Mouse (Mus musculus) heart, postnatal 25 days (tissue): ENCODE measurements around the gene Fmn2. TPM values are rescaled to one million over a fixed set of nuclear protein-coding genes. Genes with fewer than 3 reads are reported as not detected.

Experiments
- DNase-seq: peaks from one replicate; pipeline ENCODE4 v3.0.0; 2022; ENCODE audit warnings: low spot score
- intact Hi-C: fragments of 180-260 bp; cut with DNase I; formaldehyde crosslinking; loops from one replicate; pipeline ENCODE4 v1.15.1; 2025
- total RNA-seq, 2 experiments: library from RNA; stranded (reverse); gene quantifications; 2 replicates each; pipeline ENCODE4 v1.2.3; 2021

The Fmn2 gene
- total RNA-seq, 2 experiments from 2014 or later: 0.25 to 0.31 TPM

DNA sequence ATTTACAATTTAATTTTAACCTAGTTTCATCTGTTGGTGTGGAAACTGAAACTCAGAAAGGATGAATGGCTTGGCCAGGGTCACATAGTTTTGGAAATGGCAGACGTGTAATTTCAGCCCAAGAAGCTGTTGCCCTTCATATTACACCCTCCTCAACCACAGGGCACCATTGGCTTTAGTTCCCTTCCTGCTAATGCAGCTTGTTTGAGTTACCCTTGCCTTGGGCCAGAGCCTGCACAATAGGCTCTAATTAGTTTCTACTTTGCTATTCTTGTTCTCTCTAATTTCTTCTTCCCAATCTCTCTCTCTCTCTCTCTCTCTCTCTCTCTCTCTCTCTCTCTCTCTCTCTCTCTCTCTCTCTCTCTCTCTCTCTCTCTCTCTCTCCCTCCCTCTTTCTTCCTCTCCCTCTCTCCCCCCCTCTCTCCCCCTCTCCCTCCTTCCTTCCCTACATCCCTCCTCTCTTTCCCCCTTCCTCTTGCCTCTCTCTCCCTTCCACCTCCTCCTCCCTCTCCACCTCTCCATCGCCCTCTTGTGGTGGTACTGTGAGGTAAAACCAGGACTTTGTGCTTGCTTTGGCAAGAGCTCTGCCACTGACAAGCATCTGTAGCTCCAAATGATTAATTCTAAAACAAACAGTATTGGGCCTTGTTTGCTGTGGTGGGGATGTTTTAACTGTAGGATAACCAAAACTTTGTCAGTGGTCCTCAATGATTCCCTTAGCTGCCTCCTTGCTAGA, 51.8 kb downstream of the Fmn2 start:
- DNase-seq: no peak
- intact Hi-C loops: loop anchor here (1.0 to 10.0 kb wide), 2 partner anchors 83 to 1099 kb away; no protein-coding TSS in a partner anchor

DNA sequence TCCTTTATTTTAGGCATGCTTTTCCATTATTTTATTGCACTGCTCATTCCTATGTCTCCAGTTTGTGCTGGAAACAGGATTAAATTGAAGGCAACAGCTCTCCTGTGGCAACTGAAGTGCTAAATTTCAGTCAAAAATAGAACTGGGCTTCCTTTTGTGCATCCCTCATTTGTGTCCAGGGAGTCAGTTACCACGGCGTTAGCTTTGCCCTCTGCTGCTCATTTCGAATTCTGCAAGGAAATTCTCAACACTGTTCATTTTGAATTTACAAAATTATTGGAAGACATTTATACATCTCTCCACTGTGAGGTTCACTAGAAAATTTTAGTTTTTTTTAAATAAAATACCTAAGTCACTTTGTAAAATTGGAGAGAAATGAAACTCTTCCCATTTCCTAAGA, 53.8 kb downstream of the Fmn2 start:
- intact Hi-C loops: loop anchor here (10.0 kb wide), 1 partner anchor 1101 kb away; no protein-coding TSS in a partner anchor

DNA sequence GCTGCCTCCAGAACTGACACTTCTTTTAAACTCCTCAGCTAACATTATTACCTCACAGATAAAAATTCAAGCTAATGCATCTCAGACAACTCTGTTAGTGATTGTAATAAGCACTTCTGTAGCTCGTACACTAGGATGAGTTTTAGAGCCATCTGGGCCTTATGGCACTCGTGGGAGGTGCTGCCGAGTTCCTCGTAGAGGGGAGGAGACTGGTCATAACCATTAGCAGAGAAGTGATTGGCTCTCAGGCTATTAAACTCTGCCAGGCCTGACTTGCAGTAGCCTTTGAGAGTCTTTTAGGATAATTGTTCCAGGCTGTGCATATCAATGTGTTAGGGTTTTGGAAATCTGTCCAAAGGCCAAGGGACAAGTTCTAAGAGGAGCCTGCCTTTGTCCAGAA, 55.6 kb downstream of the Fmn2 start:
- no peak for DNase-seq
- intact Hi-C loops: loop anchor here (10.0 kb wide), 1 partner anchor 1102 kb away; no protein-coding TSS in a partner anchor

More for the DNA sequence above, 53.8 kb downstream of the Fmn2 start:
- no peak for DNase-seq

DNA sequence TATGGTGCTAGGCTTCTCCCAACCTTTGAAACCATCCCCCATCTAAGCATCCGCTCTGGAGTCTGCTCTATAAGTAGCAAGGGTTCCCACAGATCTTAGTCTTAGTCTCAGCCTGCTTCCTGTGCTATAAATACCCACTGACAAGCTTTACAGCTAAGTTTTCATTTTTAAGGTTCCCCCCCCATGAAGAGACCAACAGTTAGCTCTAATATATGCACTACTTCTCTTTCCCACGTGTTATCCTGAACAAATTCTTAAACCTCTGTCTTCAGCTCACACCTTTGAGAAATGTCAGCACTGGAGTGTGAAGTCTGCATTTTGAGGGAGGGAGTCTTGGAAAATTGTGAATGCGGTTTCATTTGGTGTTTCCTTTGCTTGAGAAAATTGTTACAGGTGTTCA, 56.2 kb downstream of the Fmn2 start:
- intact Hi-C loops: loop anchor here (10.0 kb wide), 1 partner anchor 1103 kb away; no protein-coding TSS in a partner anchor

DNA sequence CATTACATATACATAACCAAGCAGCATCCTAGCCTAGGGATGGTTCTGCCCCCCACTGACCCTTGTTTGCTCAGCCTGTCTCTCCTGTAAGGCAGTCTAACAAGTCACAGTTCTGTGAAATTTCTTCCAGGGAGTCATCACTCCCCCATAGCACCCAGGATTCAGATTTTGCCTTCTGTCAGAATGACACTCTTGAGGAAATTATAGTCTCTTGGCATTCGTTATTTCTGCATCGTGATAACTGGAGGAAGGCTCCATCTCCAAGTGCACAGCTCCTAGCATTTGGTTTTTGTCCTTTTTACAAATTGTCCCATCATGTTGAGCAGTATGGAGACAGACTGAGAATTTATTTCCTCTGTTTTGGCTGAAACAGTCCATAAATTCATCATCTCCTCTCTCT, 56.9 kb downstream of the Fmn2 start:
- DNase-seq: no peak
- intact Hi-C loops: loop anchor here (10.0 kb wide), 1 partner anchor 1104 kb away; no protein-coding TSS in a partner anchor

More for the DNA sequence above, 56.2 kb downstream of the Fmn2 start:
- DNase-seq: no peak

DNA sequence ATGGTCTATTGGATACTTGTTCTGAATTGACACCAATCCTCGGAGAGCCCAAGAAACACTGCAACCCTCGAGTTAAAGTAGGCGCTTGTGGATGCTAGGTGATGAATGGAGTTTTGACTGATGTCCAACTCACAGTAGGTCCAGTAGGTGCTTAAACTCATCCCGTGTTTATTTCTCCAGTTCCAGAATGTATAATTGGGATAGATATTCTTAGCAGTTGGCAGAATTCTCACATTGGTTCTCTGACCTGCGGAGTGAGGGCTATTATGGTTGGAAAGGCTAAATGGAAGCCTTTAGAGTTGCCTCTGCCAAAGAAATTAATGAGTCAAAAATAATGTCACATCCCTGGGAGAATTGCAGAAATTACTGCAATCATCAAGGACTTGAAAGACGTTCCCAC, 62.9 kb downstream of the Fmn2 start:
- intact Hi-C loops: no loop called here
- no peak for DNase-seq

DNA sequence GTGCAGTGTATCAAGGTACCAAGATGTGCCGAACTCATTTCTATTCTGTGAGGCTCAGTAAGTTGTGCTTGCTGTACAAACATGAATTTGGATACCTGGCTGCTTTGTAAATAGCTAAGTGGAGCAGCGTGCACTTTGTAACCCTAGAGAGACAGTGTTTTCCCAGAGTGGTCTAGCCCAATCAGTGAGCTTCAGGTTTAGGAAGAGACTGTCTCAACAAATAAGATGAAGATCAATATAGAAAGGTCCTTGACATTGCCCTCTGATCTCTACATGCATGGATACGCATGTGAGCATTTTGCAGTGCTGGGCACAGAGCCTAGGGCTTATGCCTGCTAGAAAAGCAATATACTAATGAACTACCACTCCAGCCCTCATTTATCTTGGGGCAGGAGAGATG, 67.0 kb downstream of the Fmn2 start:
- no peak for DNase-seq
- intact Hi-C loops: no loop called here

DNA sequence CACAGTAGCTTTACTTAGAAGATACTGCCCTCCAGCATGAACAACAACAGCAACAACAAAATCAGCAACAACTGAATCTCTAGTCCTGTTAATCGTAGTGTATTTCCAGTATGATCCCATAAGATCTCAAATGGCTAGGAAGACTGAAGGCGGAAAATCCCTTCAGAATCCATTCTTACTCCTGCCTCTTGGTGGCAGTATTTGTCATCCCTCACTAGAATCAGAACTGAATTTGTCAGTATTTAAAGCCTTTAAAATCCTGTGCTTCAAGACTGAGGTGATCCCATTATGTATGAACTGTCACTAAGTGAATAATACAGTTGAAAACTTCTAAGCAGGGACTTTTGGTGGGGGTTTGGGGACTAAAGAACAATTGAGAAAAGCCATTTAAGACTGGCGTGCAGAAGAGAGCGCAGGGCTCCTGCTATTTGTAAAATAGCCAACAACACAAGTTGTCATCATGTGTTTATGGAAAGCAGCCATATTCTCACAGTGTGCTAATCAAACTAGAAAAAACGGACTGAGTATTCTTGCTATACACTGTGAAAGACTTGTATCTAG, 90.9 kb downstream of the Fmn2 start:
- DNase-seq: no peak
- intact Hi-C loops: loop anchor here (10.0 kb wide), 1 partner anchor 1332 kb away; the partner anchor contains the start of gene Gm38100

DNA sequence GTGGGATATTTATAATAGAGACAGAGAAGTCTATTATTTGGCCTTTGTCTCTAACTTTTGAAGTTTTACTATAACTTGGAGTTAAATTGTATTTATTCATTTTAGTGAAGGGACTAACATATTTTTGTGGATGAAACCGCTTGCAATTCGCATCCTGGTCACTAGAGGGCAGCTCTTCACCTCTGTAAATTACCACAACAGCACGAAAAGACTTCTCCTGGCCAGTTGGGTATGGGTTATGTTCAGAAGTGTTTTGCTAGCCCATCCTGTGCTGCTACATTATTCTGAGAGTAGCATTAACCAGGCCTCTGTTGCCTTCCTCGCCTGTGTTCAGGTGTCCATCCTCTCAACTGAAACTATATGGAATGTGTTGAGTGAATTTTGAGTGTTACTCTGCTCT, 93.4 kb downstream of the Fmn2 start:
- DNase-seq: no peak
- intact Hi-C loops: loop anchor here (2.0 to 10.0 kb wide), 2 partner anchors 404 to 1330 kb away; partner anchors contain the start of gene Gm38100

DNA sequence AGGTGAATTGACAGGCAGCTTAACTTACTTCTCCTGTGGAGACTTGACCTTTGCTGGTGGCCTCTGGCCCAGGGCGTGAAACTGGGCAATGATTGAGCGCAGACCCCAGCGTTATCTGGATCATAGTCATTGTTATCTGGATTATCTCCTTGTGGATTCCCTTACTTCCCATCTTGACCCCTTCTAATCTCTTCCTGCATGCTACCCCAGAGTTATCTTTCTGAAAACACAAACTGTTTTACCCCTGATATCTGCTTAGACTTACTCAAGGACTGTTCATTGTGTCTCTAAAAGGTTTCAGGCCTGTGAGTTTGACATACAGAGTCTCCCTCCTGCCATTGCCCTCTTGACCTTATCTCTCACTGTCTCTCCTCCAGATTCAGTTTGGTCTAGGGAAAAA, 95.9 kb downstream of the Fmn2 start:
- DNase-seq: no peak
- intact Hi-C loops: loop anchor here (10.0 kb wide), 1 partner anchor 1327 kb away; the partner anchor contains the start of gene Gm38100

DNA sequence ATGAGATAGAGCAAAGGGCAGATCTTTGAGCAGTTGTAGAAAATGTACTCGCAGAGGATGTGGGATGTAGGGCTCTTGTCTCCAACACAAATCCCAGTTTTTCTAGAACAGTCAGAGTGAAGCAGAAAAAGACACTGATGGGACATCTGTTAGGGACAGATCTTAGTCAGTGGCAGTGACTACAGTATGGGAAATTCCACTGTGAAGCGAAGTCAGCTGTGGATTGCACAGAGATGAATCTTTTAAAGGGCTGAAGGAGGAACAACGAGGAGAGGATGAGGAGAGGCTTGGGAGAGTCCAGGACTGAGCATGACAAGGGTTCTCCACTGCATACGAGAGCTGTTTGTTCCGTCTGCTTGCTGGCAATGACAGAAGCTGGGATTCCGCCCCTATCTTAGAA, 96.6 kb downstream of the Fmn2 start:
- no peak for DNase-seq
- intact Hi-C loops: loop anchor here (10.0 kb wide), 1 partner anchor 1327 kb away; the partner anchor contains the start of gene Gm38100

DNA sequence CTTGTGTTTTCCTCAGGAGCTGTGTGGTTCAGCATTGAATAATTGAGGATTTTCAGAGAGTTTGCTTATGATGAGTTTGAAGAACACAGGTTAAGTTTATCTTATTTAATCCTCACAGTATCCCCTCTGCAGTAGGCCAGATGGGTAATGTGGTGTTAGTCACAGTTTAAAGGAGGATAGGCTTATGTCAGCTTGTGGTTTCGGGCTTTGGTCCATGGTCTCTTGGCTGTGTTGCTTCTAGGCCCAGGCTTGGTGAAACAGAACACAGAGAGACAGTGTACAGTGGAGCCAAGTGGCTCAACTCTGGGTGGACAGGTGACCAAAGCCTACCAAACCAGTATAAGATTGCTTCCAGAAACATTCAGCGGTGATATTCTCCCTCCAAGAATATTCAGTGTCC, 98.4 kb downstream of the Fmn2 start:
- DNase-seq: no peak
- intact Hi-C loops: no loop called here

DNA sequence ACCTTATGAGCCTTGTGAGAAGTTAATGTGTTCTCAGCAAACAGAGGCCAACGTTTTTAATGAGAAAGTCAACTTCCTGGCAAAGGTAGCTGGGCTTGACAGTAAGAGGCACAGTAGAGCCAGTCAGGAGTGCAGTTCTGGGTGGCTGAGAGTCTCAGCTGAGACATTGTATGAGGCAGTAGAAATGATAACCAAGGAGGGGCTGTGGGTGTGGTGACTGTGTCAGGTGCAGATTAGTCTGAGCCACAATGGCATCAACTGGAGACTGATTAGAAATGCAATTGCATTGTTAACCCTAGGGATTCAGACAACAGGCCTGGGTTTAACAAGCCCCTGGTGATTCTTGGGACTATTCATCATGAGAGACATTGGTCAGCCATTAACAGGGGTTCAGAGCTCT, 99.0 kb downstream of the Fmn2 start:
- no peak for DNase-seq
- intact Hi-C loops: no loop called here

DNA sequence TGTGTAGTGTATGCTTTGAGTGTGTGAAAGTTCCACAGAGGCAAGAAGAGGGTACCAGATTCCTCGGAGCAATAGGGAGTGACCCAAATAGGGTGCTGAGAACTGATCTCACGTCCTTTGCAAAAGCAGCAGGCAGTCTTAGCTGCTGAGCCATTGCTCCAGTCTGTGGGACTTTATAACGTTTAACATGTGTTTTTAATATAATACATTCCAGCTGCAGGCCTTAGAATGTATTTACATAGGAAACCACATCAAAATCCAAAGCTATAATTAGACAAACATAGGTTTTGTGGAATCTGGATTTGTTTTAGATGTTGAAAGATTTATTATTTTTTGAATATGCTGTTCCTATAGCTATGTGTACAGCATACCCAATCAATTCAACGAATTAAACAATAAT, 115.7 kb downstream of the Fmn2 start:
- intact Hi-C loops: no loop called here
- DNase-seq: no peak

DNA sequence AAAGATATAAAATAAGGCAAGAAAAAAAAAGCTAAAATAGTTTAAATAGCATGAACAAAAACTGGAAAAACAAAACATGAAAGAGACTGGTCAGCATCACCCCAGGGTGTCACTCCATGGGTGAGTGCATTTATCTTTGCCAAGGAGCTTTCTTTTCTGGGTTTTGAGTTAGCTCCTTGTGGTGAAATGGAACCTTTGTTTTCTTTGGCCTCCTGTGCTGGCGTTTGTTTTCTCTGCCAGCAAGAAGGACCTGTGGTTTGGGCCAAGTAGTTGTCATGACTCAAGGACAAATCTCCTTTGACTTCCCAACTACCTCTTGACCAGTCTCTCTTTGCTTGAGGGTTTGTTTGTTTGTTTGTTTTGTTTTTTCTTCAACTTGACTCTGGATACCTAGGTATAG, 119.9 kb downstream of the Fmn2 start:
- DNase-seq: no peak
- intact Hi-C loops: no loop called here

DNA sequence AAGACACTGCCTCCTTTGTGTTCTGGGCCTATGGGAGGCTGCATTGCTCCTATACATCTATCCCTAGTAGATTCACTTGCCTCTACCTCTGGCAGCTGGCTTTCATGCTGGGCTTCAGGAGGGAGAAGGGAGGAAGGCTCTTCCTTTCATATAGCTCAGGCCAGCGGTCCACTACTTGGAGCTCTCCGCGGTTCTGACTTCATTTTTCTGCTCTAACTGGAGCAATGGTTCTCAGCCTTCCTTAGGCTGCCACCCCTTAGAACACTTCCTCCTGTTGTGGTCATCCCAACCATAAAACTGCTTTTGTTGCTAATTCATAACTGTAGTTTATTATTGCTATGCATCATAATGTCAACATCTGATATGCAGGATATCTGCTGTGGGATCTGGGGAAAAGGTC, 121.4 kb downstream of the Fmn2 start:
- no peak for DNase-seq
- intact Hi-C loops: no loop called here

DNA sequence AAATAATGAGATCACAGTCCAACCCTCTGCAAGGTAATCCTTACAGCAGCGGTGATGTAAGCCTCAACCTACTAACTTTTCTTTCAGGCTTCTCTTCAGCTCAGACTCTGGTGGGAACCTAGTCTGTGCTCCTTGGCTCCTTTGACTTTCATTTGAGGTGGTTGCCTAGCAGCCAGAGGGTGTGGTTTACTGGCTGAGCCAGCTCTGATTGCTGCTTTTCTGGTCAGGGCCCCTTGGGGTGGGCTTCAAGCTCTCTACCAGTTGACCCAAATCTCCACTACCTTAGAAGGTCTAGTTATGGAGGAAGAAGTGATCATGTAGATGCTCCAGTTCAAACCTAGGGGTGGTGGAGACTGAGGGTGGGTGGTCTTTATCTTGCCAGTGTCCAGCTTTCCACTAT, 128.4 kb downstream of the Fmn2 start:
- intact Hi-C loops: no loop called here
- DNase-seq: no peak

DNA sequence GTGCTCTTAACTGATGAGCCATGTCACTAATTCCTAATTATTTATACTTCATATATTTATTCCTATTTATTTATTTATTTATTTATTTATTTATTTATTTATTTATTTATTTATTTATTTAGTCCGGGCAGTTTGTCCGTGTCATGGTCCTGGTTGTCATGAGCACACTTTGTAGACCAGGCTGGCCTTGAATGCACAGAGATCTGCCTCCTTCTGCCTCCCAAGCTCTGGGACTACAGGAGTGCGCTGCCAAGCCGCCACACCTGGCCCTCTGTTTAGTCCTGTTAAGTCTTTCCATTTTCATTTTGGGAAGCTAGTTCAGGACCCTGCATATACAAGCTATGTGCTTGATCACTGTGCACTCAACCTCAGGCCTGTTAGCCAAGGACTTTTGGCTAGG, 134.7 kb downstream of the Fmn2 start:
- intact Hi-C loops: no loop called here
- no peak for DNase-seq

DNA sequence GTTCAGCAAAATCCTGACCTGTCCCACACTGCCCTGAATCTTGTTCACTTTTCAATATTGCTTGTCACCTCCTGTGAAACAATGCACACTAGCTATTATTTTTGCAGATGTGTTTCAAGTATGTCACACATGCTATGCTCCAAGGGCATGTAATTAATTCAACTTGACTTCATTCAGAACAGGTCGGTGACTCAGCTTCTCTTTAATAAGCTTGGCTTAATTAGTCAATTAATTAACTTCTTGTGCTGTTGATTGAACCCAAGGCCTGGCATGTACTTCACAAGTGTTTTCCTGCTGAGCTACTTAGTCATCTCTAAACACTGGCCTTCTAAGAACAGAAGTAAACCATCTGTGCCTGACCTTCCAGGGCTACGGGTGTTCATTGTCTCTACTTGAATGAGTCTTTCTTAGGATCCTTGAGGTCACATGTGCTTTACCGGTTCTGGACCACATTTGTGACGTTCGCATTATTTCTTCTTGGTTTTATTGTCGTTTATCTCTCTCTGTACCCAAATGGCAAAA, 136.0 kb downstream of the Fmn2 start:
- intact Hi-C loops: no loop called here
- no peak for DNase-seq

DNA sequence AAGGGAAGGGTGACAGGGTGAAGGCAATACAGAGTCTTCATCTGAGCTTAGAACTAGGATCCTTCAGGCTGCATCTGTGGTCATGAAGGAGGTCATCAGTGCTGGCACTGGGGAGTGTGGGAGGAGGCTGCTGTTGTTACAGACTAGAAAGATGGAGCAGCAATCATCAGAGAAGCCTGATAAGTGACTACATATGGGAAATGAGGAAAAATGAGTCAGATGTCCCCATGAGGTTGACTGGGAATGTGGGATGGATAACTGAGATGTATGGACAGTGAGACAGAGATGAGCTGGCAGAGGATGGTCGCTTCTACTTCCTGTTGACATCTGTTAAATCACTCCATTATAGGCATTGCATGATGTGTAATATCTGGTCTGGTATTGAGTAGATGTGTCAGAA, 139.3 kb downstream of the Fmn2 start:
- no peak for DNase-seq
- intact Hi-C loops: no loop called here

DNA sequence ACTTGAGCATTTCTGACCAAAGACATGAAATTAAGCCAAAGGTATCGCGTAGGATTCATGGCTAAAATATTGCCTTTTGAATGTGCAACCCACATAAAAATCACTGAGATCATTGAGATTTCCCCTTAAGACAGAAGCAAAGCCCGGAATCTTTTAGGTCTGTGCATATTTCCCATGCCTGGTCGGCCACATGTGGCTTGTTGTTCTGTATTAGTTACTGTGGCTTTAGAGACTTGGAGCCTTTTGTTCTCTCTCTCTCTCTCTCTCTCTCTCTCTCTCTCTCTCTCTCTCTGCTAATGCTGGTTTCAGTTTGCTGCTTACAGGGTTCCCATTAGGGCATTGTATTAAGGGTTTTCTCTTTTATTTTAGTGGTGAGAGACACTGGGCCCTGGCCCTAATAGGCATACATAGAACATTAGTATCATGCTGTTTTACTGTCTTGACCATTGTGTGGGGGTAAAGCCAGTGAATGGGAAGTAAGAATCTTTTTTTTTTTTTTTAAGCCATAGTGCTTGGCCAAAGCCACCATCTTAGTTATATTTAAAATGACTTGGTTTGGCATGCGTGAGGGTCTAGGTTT, 141.9 kb downstream of the Fmn2 start:
- intact Hi-C loops: no loop called here
- DNase-seq: no peak
